Mouse (Mus musculus): ENCODE measurements around the gene Il18.

GRCm38 (mm10) chr9:50535930-50536329, 18.7 kb upstream of the Il18 start:
- TF ChIP-seq CTCF (IDR thresholded peaks at IDR 0.05; ENCODE audit: control insufficient read depth, insufficient read depth, insufficient read length), result no peak
- TF ChIP-seq MAX (IDR thresholded peaks at IDR 0.05), result no peak
- TF ChIP-seq USF1 (IDR thresholded peaks at IDR 0.05; ENCODE audit: low read depth), result no peak
